Mouse (Mus musculus) megakaryocyte progenitor cell, adult 5-6 weeks (primary cell): ENCODE measurements at regions not wholly inside any gene's neighbourhood (a gene's known extent, or its start where the extent isn't known, plus 50 kb on each side); places are given as distances from the start of the nearest gene placed in this dataset.

Experiments
- ATAC-seq: replicated peaks from 2 replicates; pipeline ENCODE4 v1.8.0; 2016; ENCODE audit warnings: mild to moderate bottlenecking, moderate TSS enrichment, inconsistent platforms; ENCODE audit not compliant: poor library complexity

DNA sequence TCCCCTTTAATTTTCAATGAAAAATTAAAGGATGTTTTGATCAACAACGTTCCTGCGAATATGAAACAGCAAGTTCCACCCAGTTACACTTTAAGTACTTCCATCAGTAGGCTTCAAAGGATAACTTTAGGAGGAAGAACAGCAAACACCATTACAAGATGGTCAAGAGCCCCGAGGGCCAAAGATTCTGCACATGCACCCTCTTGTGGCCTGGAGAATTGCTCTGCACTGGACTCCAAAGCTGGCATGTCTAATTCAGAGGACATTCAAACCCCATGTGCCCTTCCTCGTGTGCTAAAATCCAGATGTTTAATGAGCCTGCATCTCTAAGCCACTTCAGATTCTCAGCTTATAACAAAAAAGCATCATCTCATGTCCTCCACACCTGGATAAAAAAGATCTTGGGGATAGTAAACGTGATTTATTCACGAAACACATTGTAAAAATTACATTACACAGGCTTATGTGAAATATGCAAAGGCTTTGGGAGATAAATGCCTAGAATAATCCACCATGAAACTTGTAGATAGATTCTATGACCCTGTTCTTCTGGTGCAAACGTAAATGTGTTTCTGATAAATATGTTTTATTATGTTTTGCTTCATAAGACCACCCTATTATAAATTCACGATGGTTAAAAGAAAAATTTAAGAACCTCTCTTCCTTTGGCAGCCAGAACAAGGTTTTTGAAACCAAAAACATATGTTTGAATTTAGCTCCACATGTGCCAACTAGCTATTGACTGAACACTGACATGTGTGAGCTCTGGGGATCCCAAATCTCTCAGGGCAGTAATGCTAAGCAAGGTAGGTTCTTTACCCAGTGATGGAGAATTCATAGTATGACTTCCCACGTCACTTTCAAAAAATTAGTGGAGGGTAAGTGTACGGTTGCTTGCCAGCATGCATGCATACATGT, 100.6 kb upstream of the Rfx3 start:
- ATAC-seq, result no peak

DNA sequence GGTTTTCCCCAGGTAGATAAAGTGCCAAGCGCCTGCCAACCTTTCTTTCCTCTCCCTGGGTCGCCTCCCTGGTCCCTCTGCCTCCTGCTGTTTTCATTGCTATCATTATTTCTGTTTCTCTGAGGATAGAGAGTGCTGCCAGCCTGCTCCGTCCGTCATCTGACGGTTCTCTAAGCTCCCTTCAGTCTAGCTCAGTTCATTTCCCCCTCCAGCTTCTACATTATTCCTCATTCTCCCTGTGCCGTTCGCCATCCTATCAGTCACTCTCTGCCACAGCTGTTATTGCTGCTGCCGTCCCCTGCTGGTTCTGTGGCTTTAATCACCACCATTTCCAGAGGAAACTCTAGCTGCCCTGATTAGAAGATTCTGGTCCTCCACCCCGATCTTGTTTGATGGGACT, 84.7 kb upstream of the Rfx3 start:
- ATAC-seq, result no peak

DNA sequence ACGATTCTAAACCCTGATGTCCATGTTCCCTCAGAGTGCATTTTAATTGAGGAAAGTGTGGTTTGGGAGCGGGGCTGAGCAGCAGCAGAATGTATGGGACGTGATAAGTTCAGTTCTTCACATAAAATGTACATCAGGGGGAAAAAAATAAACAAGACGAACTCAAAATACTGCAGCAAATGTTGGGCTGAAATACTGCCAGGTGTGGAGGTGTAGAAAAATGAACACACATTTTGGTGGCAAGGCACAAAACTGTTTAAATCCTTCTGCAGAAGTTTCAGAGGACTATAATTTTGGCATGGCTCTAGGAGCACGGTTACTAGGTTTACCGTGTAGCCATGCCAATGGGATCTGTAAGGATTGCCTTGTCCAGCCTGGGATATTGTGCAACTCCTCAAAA, 81.3 kb upstream of the Rfx3 start:
- no peak for ATAC-seq

DNA sequence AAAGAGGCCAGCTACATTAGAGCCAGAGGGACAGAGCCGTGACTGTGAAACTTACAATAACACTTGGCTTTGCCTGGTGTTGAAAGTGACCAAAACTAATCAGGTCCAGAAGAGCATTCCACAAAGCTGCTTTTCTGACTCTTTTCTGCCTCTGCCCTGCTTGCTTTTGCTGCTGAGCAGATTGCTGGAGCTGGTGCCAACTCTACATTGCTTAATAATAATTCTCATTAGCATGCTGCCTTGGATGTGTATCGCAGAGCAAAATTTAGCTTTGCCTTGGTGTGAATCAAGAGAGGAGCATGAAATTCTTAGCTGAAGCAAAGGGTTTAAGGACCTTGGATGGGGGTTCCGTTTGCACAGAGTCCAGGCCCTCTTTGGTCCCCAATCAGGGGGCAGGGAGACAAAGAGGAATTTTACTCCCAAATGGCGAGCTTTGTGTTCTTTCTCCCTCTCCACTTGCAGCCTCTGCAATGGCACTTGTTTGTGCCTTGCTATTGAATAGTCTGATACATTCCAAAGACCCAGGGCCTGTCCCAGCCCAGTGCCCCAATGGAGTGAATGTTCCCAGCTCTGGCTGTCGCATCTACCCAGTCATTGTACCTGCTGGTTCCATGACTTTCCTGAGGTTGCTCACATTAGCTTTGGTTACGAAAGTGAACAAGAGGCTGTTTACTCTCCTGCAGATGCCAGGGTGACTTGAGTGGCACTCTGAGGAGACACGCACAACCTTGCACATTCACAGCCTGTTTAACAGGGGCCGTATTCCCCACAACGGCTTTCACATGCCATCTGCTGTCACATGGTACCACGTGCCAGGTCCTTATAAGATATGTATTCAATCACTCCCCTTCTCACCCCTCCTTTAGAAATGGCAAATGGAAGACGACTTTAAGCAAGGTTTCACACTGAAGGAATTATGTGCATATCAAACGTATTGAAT, 76.9 kb upstream of the Rfx3 start:
- ATAC-seq, result no peak

DNA sequence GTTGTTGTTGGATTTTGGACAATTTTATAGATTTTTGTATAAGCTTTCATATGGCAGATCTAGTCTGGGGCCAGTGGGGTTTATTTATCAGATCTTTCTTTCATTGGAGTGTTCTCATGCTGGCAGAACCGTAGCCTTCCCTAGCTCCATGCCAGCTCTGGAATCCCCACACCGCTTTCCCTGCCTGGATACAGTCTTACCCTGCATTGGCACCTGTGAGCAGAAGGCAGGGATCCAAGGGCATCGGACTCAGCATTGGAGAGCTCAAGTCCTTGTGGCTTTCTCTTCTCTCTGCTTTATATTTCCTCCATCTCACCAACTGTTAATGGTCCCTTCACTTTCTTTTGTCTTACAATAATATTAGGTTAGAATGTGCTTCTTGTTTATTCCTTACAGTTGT, 59.4 kb upstream of the Rfx3 start:
- no peak for ATAC-seq
